Mouse (Mus musculus): ENCODE data around the gene Smim5.
"Not testable (repeated sequence)": the region's sequence is repeated elsewhere in the genome, so short reads cannot be mapped to it uniquely, and the experiment has no call there.

- not testable (repeated sequence) for TF ChIP-seq CTCF, POLR2A (IDR thresholded peaks at IDR 0.05; ENCODE audit: extremely low read depth, insufficient read depth, low read length)
These were observed 42.6 kb upstream of the Smim5 start for GRCm38 (mm10) chr11:115857146-115857545.
